Mouse (Mus musculus): ENCODE results near the gene Klk13.
"Not testable (repeated sequence)": the region's sequence is repeated elsewhere in the genome, so short reads cannot be mapped to it uniquely, and the experiment has no call there.

The Klk13 gene

DNA sequence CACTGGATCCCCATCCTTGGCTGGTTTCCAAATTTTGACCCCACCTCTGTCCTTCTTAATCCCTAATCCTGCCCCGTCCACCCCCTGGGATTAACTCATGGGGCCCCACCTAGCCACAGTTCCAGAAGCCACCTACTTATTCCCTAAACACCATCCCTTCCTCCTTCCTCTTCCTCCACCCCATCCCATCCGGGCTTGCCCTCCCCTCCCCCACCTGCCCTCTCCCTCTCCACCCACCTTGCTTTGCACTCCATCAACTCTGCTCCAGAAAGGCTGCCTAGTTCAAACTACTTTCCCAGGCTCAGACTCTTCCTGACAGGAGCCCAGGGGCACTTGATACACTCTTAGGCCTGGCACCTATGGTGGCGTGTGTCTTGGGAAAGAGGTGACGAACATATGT lies at the start of gene Klk13:
Klk13 (plus strand) TSS at position 301 of the 400 bp plus-strand sequence.
- no peak for DNase-seq

- DNase-seq = no peak
These were observed 49.6 kb upstream of the Klk13 start for GRCm38 (mm10) chr7:43662804-43663203.

DNA sequence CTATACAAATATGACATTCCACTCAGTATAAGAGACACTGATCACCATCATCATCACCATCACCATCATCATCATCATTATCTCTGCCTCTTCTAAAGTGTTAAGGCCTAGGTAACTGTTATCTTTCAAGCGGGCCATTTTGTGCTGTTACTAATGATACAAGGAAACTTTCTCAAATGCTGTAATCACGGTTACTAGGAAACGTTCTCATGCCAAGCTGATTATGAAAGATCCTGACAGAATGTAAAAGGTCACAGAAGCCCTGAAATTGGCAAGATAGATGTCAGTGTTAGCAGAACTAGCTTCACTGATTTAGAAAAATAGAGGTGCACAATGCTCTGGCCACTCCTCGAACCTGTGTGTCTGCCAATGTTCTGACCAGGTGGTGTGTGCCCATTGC lies 45.1 kb upstream of the Klk13 start:
- not testable (repeated sequence) for DNase-seq

GRCm38 (mm10) chr7:43668582-43668981 lies 43.8 kb upstream of the Klk13 start:
- DNase-seq = no peak

DNA sequence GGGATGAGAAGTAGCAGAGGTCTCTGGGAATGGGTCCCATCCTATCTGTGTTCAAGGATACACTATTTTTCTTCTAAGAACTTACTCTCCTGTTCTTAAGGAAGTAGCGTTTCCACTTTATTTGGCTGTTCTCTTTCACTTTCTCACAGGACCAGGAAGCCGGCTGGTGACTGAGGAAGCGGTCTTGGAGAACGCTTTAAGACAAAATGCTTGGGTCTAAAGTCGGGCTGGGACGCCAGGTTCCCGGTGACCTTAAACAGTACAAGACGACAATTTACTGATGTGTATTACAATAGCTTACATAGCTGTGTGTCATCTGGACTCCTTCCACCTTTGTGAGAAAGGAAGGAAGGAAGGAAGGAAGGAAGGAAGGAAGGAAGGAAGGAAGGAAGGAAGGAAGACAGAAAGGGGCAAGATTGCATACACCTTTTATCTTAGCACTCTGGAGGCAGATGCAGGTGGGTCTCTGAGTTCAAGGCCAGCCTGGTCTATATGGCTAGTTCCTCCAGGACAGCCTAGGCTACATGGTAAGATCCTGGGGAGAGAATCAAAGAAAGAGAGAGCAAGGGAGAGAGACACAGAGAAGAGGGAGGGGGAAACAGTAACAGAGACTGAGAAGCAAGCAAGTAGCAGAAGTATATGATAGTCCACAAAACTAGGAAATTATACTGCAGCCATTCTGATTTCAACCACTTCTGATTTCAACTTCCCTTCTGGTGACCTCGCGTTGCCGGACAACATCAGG lies 41.1 kb upstream of the Klk13 start:
- no peak for DNase-seq

DNA sequence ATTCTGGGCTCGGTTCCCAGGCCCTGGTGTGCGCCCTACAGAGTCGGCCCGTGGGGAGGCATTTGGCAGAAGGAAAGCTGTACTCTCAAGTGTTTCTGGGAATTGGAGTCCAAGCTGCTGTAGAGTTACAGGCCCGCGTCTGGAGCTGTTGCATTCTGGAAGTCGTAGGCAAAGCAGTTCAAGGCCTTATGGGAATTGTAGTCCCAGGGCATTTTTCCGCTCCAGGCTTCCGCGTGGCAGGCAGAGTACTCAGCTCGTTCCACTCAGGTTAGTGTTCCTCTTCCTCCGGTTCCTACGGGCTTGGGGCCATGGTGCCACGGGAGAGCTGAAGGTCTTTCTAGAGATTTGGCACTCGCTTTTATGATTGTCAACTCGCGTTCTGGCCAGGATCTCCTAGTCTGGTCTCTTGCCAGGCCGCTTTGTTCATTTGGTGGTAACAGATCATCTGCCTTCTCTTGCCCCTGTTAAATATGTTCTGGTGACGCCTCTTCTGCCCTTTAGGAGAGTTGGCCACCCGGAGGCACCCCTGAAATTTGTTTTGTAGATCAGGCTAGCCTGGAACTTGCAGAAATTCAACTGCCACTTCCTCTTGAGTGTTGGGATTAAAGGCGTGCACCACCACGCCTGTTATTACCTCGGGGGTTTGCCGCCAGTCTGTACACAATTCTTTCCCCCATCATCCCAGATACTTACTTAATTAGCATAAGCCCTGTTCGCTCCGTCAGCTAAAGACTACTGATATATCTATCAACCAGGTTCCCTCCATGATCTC lies 40.4 kb upstream of the Klk13 start, which contains the start of gene Ctu1:
Ctu1 (plus strand) TSS at position 208 of the 772 bp plus-strand sequence.
- DNase-seq = peak; percentile 85

DNA sequence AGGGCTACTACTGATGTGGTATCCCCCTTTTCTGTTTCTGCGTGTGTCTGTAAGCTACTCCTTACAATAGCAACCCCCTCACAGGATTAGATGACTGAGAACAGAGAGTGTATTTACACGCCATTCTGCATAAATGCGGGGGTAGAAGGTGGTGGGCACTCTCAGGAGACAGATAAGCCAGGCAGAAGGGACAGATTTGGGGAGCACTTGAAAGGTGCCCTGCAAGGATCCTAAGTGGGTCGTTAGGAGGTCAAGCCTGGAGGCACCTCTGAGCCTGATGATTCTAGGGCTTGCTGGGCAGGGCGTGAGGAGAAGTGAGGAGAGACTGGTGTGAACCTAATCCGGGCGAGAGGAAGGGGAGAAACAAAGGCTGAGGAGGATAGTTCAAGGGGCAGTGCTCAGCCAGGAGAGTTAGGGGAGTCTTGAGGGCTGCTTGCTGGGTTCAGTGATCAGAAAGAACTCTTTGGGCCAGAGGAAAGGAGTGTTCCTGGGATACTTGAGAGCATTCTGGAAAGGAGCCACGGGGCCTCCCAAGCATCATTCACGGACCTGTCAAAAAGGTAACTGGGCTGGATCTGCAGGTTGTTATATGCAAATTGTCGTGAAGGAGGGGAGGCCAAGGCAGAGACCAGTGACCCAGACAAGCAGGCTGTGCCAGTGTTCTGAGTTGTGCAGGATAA lies 39.6 kb upstream of the Klk13 start:
- no peak for DNase-seq

DNA sequence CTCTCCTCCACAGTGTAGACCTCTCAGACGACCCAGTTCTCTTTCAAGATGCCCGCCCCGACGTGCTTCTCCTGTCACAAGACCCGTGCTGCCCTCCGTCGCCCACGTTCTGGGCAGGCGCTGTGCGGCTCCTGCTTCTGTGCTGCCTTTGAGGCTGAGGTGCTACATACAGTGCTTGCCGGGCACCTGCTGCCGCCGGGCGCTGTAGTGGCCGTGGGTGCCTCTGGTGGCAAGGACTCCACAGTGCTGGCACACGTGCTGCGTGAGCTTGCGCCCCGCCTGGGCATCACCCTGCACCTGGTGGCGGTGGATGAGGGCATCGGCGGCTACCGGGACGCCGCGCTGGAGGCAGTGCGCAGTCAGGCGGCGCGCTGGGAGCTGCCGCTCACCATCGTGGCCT lies 37.3 kb upstream of the Klk13 start:
- DNase-seq = no peak

GRCm38 (mm10) chr7:43678517-43678916 lies 33.9 kb upstream of the Klk13 start:
- no peak for DNase-seq

GRCm38 (mm10) chr7:43680960-43681359 lies 31.4 kb upstream of the Klk13 start:
- DNase-seq = no peak

- not testable (repeated sequence) for DNase-seq
These were observed 29.9 kb upstream of the Klk13 start for GRCm38 (mm10) chr7:43682511-43682910.

GRCm38 (mm10) chr7:43685088-43685487 lies 27.3 kb upstream of the Klk13 start:
- DNase-seq = no peak

- no peak for DNase-seq
These were observed 22.2 kb upstream of the Klk13 start, which contains the start of gene Klk14 for GRCm38 (mm10) chr7:43690118-43690517. Klk14 (plus strand) TSS chr7:43690418.

GRCm38 (mm10) chr7:43710031-43710430 lies 2.3 kb upstream of the Klk13 start:
- no peak for DNase-seq

GRCm38 (mm10) chr7:43712917-43713316 lies 550 bp downstream of the Klk13 start:
- no peak for DNase-seq

DNA sequence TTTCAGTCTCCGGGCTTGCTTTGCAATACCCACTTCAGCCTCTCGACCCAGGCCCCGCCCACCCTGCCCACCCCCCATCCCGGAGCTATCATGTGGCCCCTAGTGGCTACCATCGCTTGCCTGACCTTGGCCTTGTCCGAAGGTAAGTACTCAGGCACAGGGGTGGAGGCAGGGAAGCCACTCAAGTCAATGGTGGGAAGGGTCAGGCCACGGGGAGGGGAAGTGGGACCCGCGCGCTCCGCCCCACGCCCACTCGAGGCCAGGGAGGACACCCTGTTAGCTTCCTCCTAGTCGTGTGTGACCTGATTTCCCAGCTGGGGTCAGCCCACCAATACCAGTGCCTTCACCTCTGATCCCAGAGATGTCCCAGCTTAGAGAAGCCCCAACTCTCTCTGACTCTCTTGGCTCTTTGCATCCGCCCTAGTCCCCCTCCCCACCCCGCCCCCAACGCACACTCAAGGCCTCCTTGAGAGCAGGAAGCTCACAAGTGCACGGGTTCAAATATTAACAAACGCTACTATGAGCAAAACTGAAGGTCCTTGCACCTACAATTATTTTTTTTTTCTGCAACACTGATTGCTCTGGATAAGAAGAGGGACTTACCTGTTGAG lies 1.5 kb downstream of the Klk13 start:
- DNase-seq = no peak

- no peak for DNase-seq
These were observed 35.4 kb downstream of the Klk13 start for GRCm38 (mm10) chr7:43747788-43748187.

GRCm38 (mm10) chr7:43752806-43753205 lies 40.4 kb downstream of the Klk13 start:
- no peak for DNase-seq

GRCm38 (mm10) chr7:43766484-43766883 lies 54.1 kb downstream of the Klk13 start:
- no peak for DNase-seq

DNA sequence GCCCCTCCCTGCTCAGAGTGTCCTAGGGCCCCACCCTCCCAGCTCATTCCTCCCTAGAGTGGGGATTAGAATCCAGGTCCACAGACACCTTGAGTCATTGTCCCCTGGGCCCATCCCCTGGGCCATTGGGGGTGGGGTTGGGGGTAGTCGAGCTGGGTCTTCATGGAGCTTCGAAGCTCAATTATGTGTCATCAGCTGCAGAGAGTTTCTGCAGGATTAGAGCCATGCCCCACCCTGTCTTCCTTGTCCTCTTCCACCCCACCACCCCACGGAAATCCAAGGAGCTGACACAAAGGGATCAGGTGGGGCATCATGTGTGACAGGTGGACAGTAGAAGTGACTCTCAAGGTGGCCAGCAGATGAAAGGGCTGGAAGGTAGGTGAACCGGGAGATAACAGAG lies 56.2 kb downstream of the Klk13 start, which contains the start of gene Klk12:
Klk12 (plus strand) TSS at position 301 of the 400 bp plus-strand sequence.
- DNase-seq = no peak

DNA sequence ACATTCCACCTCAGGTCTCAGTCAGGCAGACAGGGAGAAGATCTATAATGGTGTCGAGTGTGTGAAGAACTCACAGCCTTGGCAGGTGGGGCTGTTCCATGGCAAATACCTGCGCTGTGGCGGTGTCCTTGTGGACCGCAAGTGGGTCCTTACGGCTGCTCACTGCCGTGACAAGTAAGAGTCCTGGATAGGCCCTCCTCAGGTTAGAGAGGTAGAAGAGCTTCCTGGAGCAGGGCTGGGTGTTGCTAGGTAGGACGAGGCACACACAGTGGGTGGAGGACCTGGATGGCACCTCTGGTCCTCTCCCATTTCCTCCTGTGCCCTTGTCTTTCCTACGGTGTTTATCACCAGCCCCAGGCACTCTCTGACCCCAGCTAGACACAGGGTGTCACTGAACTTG lies 57.3 kb downstream of the Klk13 start:
- no peak for DNase-seq

DNA sequence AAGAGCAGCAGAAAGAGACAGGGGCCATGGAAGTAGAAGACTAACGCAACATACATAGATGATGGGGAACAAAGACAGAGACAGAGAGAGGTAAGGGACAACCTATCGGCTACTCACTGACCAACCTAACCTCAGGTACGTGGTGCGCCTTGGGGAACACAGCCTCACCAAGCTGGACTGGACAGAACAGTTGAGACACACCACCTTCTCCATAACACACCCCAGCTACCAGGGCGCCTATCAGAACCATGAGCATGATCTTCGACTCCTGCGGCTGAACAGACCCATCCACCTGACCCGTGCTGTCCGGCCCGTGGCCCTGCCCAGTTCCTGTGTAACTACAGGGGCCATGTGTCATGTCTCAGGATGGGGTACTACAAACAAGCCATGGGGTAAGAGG lies 58.3 kb downstream of the Klk13 start:
- DNase-seq = no peak

DNA sequence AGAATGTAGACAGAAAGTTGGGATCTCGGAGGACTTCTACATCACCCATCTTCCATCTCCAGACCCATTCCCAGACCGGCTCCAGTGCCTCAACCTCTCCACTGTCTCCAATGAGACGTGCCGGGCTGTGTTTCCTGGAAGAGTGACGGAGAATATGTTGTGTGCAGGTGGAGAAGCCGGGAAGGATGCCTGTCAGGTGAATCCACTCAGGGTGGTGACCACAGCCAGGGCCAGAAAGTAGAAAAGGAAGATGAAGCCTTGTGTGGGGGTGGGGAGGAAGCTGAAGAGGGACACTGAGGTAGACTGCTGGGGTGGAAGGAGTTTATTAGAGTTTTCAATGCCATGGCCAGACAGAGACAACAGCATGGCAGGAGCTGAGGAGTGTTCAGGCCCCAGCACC lies 59.5 kb downstream of the Klk13 start:
- no peak for DNase-seq
